Mouse (Mus musculus) adrenal gland, postnatal 14 days (tissue): ENCODE measurements around the gene Vmn2r2. TPM values are rescaled to one million over a fixed set of nuclear protein-coding genes. Genes with fewer than 3 reads are reported as not detected.

ENCODE experiments used
- DNase-seq: peaks from one replicate; pipeline ENCODE4 v3.0.0; 2021; ENCODE audit warnings: mixed read lengths
- long read RNA-seq, 2 experiments: library from polyadenylated mRNA; stranded (forward); transcript quantifications; one replicate each; pipeline ENCODE4 v2.0.0; 2021
- total RNA-seq: library from RNA; stranded (reverse); gene quantifications from 2 replicates; pipeline ENCODE4 v1.2.3, GENCODE M21; 2021

Gene Vmn2r2
- not detected in 2 replicates for total RNA-seq
- long read RNA-seq, experiment 1: 0 reads
- long read RNA-seq, experiment 2: 0 reads

- no peak for DNase-seq
These were observed at the start of gene Vmn2r2 for GRCm38 (mm10) chr3:64141878-64142508. TSS of gene Vmn2r2 (minus strand) at chr3:64141928.

- DNase-seq: no peak
These were observed 28.2 kb downstream of the Vmn2r2 start for GRCm38 (mm10) chr3:64113352-64114046.

GRCm38 (mm10) chr3:64112707-64113106 is 29.0 kb downstream of the Vmn2r2 start:
- DNase-seq: no peak

- DNase-seq: peak; percentile 5
These were observed 60.5 kb downstream of the Vmn2r2 start, which contains the start of gene Vmn2r1 for GRCm38 (mm10) chr3:64081247-64081646. TSS of gene Vmn2r1 (plus strand) at chr3:64081547.

Other genes starting within 250 kb of the Vmn2r2 start
- 0.11 and 0.15 TPM in 2 replicates for gene Plch1, start 242.5 kb downstream of the Vmn2r2 start, total RNA-seq
- gene E130311K13Rik, start 212.5 kb downstream of the Vmn2r2 start, total RNA-seq: 10.1 and 10.2 TPM in 2 replicates
- 24.4 and 31.5 TPM in 2 replicates for gene Slc33a1, start 177.2 kb downstream of the Vmn2r2 start, total RNA-seq
- 28.3 and 31.4 TPM in 2 replicates for gene Gmps, start 165.8 kb downstream of the Vmn2r2 start, total RNA-seq
- 0.11 and 0.19 TPM in 2 replicates for gene Vmn2r1, start 60.4 kb downstream of the Vmn2r2 start, total RNA-seq
- not detected in 2 replicates for gene Vmn2r3, start 147.8 kb upstream of the Vmn2r2 start, total RNA-seq